Mouse (Mus musculus) left cerebral cortex, adult 2 months (tissue): ENCODE results near the gene Rasd1. TPM values are rescaled to one million over a fixed set of nuclear protein-coding genes. Genes with fewer than 3 reads are reported as not detected.

Experiments used
- DNase-seq, 2 experiments: peaks; one replicate each; pipeline ENCODE4 v3.0.0; 2021 to 2022; ENCODE audit warnings: low spot score in 2 of 2, mixed read lengths in 1 of 2; ENCODE audit errors: extremely low spot score in 1 of 2
- H3K27ac ChIP-seq: fragments of 200-600 bp; 2 replicates; pipeline ENCODE4 v1.8.1; 2022
- H3K4me3 ChIP-seq: fragments of 200-600 bp; 2 replicates; pipeline ENCODE4 v1.8.1; 2022
- CTCF ChIP-seq: fragments of 200-600 bp; IDR thresholded peaks from 2 replicates; pipeline ENCODE4 v1.8.1; 2022; ENCODE audit warnings: antibody characterized with exemption, mild to moderate bottlenecking, moderate library complexity
- intact Hi-C: fragments of 180-260 bp; cut with DNase I; formaldehyde crosslinking; loops from one replicate; pipeline ENCODE4 v1.15.1; 2025
- long read RNA-seq, 2 experiments: library from polyadenylated mRNA; stranded (forward); transcript quantifications; one replicate each; pipeline ENCODE4 v2.0.0; 2021; ENCODE audit warnings: borderline mapping rate in 2 of 2
- total RNA-seq, 2 experiments: library from RNA; stranded (reverse); gene quantifications; 2 replicates each; pipeline ENCODE4 v1.2.3; 2021

Rasd1 gene
- 10 to 100 TPM; 12.0 to 20.5 TPM for total RNA-seq
- long read RNA-seq, experiment 1, transcript Rasd1-201 (2 exons, 1,611 nt) = major isoform, 12 of 12 reads
- long read RNA-seq, experiment 1, partial matches to known transcripts = 0 of 12 reads
- long read RNA-seq, experiment 1, other reads (novel, unspliced or antisense) = 0 of 12 reads
- long read RNA-seq, experiment 2, transcript Rasd1-201 (2 exons, 1,611 nt) = major isoform, 17 of 17 reads
- long read RNA-seq, experiment 2, partial matches to known transcripts = 0 of 17 reads
- long read RNA-seq, experiment 2, other reads (novel, unspliced or antisense) = 0 of 17 reads

DNA sequence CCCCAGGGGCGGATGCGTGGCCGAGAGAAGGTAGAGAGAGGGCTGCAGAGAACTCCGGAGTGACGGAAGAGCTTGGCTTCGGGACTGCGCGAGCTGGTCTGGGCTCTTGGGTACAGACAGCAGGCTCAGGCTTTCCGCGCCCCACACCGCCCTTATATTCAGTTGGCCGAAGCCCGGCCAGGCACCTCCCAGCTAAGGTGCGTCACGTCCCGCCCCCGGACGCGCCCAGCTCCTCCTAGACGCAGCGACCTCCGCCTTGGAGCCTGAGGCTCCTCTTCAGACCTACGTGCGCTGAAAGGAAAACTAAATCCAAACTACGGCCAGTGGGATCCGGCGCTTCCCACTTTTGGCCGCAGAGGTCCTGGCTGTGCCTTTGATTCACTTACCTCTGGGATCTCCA is at the start of gene Rasd1:
TSS of gene Rasd1 (minus strand) at position 127 of the 400 bp plus-strand sequence.
- Histone ChIP-seq H3K27ac (peak within 1 kb of the TSS; percentile 90), H3K4me3 (peak within 1 kb of the TSS; percentile 51)
- TF ChIP-seq CTCF = no peak
- intact Hi-C loops = loop anchor here (1.0 to 2.0 kb wide), 3 partner anchors 62 to 112 kb away; no protein-coding TSS in a partner anchor
- DNase-seq = peak; percentile 64 to 78

DNA sequence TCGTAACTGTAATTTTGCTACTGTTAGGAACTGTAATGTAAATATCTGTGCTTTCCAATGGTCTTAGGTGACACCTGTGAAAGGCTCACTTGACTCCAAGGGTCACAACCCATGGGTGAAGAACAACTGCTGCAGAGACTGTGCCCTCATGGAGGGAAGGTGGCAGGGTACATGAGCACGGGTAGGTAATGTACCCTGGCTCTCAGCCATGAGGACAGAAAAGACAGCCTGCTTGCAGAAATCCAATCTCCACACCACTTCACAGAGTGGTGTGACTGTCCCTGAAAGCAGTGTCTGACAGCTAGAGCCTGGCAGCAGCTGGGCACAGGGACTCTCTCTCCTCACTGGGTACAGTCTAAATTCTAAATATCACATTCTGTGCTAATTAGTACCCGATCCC is 46.8 kb upstream of the Rasd1 start:
- no peak for DNase-seq
- H3K27ac ChIP-seq = no peak overlapping the region
- intact Hi-C loops = no loop called here
- TF ChIP-seq CTCF = no peak
- H3K4me3 ChIP-seq = no peak overlapping the region

DNA sequence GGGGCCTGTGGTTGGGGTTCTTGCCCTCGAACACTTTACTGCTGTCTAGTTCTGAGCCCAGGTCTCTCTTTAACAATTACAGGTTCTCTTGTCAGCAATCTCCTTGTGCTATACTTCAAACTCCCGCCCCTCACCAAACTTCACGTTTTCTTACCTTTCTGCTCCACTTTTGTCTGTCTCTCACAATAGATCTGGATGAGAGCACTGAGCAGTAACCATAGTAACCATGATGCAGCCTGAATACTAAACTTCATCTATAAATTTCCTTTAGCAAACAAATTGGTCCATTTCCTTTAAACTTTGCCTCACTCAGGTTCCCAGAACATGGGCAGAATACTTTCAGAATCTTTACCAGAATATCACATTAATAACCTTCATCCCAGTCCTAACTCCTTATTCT is 44.7 kb upstream of the Rasd1 start:
- TF ChIP-seq CTCF = no peak
- H3K27ac ChIP-seq = no peak overlapping the region

DNA sequence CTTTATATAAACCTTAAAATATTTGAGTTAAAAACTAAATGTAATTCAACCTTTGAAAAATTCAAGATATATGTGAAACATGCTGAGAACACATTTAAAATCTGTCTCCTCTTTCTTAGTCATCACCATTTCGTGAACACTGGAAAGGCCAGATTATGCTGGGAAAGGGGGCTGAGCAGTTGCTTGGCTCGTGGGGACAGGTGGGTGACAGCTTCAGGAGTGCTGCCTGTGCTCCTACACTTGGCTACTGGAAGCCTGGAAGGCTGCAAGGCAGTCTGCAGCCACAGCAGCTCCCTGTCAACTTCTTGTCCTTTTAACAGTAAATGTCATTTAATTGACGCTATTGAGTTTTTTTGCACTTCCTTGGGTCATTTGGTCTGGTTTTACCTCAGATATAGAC is 41.1 kb upstream of the Rasd1 start:
- H3K4me3 ChIP-seq = no peak overlapping the region
- TF ChIP-seq CTCF = no peak
- DNase-seq = no peak
- intact Hi-C loops = loop anchor here (2.0 kb wide), 1 partner anchor 43 kb away; no protein-coding TSS in a partner anchor
- peak overlapping the region; percentile 7; the same call in 1 of the 2 replicates for H3K27ac ChIP-seq

More for the DNA sequence above, 44.7 kb upstream of the Rasd1 start:
- intact Hi-C loops = no loop called here
- no peak overlapping the region for H3K4me3 ChIP-seq
- no peak for DNase-seq

DNA sequence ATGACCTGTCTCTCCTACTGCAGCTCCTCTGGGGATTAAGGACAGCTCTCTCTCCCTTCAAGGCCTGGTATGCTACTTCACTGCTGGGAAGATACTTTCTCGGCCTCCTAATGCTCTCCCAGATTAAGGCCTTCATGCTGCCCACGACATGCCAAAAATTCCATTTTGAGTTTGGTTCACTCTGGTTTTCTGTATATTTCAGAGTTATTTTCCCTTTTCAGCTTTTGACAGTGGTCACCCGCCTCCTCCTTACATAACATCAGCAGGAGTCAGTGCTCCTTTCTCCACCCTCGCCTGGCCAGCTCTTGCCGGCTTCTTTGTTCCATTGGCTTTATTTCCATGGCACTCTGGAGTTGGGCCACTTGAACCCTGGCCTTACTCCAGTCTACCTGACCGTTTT is 40.0 kb upstream of the Rasd1 start:
- intact Hi-C loops = loop anchor here (2.0 kb wide), 1 partner anchor 42 kb away; no protein-coding TSS in a partner anchor
- no peak overlapping the region for H3K4me3 ChIP-seq
- no peak for TF ChIP-seq CTCF
- no peak for DNase-seq
- peak overlapping the region; percentile 77 for H3K27ac ChIP-seq

DNA sequence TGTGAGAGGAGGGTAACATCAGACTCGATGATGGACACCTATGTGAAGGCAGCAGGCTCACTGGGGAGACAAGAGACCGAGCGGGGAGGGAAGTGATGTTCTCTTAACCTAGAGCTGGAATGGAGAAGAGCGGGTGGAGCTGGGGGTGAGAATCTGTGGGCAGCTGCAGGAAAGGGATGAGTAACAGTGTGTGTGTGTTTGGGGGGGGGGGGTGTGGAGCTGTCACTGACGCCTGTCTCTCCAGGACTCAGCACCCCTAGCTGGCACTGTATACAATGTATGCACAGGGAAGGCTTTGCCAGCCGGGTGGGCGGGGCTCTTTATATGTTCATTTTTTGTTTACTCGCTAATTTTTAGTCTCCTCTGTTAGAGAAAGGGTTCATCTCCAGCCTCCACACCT is 39.1 kb upstream of the Rasd1 start:
- no peak for TF ChIP-seq CTCF
- peak; percentile 29 to 39 for DNase-seq
- H3K4me3 ChIP-seq = no peak overlapping the region
- intact Hi-C loops = loop anchor here (2.0 kb wide), 1 partner anchor 41 kb away; no protein-coding TSS in a partner anchor
- H3K27ac ChIP-seq = peak overlapping the region; percentile 77

DNA sequence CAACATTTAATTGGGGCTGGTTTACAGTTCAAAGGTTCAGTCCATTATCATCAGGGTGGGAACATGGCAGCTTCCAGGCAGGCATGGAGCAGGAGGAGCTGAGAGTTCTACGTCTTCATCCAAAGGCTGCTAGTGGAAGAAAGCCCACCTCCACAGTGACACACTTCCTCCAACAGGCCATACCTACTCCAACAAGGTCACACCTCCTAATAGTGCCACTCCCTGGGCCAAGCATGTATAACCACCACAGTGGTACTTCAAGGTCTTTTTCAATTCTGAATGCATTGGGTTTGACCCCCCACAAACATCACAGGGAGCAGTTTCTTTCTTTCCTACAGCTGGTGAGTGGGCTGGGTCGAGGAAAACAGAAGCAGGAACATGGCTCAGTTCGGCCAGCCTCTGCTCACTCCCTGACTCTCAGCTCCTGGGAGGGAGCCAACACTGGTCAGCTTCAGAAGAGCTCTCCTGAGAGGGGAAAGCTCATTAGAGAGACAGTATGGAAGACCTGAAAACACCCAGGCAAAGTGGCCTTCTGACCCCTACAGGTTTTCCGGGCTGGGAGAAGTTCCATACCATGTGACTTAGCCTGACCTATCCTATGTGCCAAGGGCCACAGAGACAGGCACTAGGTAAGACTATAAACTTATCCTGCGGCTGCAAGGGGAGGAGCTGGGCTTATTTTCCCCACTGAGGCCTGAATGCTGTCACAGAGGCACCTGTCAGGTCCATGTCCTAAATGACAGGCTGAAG is 36.7 kb upstream of the Rasd1 start:
- Histone ChIP-seq H3K27ac (no peak overlapping the region), H3K4me3 (no peak overlapping the region)
- no peak for TF ChIP-seq CTCF
- intact Hi-C loops = no loop called here
- DNase-seq = no peak

DNA sequence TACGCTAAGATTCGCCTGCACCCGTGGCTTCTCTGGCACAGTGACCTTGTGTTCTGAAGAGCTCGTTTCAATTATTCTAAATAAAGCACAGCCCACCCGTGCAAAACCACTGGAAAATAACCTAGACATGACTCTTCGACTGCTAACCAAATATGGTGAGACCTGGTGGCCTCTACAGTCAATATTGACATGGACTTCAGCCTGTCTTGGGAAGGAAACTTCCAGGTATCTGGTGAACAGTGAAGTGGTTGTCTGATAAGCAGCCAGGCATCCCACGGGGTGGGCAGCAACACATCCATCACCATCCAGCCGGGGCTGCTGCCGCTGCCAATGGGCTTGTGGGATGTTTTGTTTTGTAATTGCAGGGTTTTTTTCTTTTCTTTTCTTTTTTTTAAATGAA is 29.6 kb upstream of the Rasd1 start:
- intact Hi-C loops = no loop called here
- no peak for TF ChIP-seq CTCF
- no peak overlapping the region for H3K27ac ChIP-seq
- H3K4me3 ChIP-seq = no peak overlapping the region
- no peak for DNase-seq

DNA sequence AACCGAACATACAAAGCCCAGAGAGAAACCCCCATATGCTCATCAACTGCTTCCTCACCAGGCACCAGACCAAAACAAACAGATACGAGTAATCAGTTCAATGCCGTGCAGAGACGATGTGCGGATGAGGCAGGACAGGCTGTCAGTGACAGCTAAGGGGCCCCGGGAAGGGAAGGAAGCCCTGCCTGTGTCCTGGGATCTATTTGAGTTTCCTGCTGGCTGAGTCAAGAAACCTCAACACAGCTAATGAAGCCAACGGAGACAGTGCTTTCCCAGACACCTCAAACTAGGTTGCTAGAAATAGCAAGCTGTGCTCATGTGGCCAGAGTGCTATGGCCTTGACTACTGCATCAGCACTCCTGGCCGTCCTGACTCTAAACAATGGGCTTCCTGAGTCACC is 26.6 kb upstream of the Rasd1 start:
- no peak for TF ChIP-seq CTCF
- intact Hi-C loops = no loop called here
- DNase-seq = no peak
- Histone ChIP-seq H3K4me3 (no peak overlapping the region), H3K27ac (no peak overlapping the region)

DNA sequence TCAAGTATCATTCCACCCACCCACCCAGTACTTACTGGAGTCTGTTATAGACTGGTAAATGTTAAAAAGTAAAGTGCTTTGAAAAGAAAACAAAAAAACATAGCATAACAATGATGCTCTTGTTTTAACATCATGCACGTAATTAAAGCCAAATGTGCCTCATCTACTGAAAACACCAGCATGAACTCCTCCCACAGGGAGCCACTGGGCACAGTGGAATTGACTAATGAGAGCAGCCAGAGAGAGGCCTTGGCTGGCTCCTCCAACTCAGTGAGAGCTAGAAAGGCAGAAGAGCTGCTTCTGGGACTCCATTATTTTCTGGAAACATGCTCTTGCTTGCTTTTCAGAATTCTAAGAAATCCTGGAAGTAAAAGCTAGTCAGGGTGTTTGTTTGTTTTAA is 24.7 kb upstream of the Rasd1 start:
- no peak for TF ChIP-seq CTCF
- no peak overlapping the region for H3K4me3 ChIP-seq
- intact Hi-C loops = no loop called here
- DNase-seq = no peak
- H3K27ac ChIP-seq = no peak overlapping the region

DNA sequence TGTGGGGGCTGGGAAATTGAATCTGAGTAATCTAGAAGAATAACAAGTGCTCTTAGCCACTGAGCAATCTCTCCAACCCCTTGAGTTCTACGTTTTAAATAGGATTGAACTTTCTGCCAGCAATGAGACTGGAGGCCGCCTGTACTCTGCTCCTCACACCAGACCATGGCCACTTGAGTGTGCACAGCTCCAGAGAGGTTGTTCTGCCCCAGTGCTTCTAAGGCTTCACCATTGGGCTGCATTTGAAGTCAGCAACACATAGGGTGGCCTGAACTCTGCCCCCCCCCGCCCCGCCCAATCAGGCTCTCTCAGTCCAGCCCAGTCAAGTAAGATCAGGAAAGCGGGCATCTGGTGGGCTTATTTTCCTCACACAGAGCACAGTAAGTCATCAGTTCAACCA is 13.1 kb upstream of the Rasd1 start:
- no peak for TF ChIP-seq CTCF
- intact Hi-C loops = no loop called here
- no peak for DNase-seq
- H3K27ac ChIP-seq = no peak overlapping the region
- no peak overlapping the region for H3K4me3 ChIP-seq

DNA sequence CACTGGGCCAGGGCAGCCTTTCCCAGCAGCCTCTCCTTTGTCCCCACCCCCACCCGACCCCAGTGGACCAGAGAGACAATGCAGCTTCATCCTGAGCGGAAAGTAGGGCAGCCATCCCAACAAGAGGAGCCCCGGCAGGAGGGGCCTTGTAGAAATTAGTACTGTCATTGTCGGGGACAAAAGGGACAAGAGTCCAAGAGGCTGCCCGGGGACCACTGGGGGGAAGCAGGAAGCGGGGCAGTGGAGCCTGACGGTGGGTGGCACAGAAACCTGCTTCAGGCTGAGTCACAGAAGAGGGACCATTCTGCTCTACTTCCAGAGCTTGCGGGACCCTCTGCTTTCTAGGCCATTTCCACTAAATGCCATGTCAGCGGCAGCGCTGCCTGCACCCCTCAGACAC is 10.5 kb upstream of the Rasd1 start:
- no peak for DNase-seq
- no peak overlapping the region for H3K4me3 ChIP-seq
- no peak overlapping the region for H3K27ac ChIP-seq
- intact Hi-C loops = no loop called here
- no peak for TF ChIP-seq CTCF
